Mouse (Mus musculus): ENCODE measurements around the gene Mamstr.
"Not testable (repeated sequence)": the region's sequence is repeated elsewhere in the genome, so short reads cannot be mapped to it uniquely, and the experiment has no call there.

Mamstr gene

DNA sequence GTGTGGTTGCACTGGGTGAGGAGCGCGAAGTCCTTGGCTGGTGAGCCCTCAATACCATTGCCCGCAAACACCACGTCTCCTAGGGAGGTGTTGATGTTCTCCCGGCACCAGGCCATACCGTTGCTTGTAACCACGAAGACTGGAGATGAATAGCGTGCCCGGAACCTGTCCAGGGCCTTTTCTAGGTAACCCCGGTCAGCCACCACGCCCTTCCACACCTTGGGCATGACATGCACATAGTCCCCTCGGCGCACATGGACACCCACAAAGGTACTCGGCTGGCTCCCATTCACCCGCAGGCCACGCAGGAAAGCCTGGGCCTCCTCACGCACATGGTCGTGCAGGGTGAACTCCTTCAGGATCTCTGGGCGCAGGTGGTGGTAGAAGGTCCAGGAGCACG is 10.7 kb downstream of the Mamstr start:
- DNase-seq (ENCODE audit: low read depth, low spot score) = not testable (repeated sequence)

- no peak for DNase-seq (ENCODE audit: low read depth, low spot score)
Measured at GRCm38 (mm10) chr7:45654424-45655047, 14.8 kb downstream of the Mamstr start.

- no peak for DNase-seq (ENCODE audit: low read depth, low spot score)
Measured at GRCm38 (mm10) chr7:45660746-45661478, 21.1 kb downstream of the Mamstr start.

GRCm38 (mm10) chr7:45661702-45662101 is 21.9 kb downstream of the Mamstr start:
- not testable (repeated sequence) for DNase-seq (ENCODE audit: low read depth, low spot score)

GRCm38 (mm10) chr7:45665303-45666138 is 25.7 kb downstream of the Mamstr start:
- DNase-seq (ENCODE audit: low read depth, low spot score) = no peak

- DNase-seq (ENCODE audit: low read depth, low spot score) = no peak
Measured at GRCm38 (mm10) chr7:45666161-45666560, 26.4 kb downstream of the Mamstr start, which contains the start of gene Fut2. Gene Fut2, minus strand, starts transcription at chr7:45666394.

DNA sequence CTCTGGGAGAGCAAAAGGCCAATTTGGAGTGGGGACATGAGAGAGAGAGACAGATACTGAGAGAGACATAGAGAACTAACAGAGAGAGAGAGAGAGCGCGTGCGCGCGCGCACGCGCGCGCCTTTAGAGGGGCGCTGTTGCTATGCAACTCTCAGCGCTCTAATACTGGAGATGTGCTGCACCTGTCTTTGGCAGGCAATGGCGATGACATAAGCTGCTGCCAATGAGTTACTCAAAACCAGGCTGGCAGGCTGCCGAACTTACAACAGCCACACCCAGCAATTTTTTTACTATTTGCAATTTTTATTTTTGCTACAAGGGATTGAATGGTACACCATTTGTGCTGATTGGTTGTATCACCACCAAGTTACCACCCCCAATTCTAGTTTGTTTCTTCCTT is 28.0 kb downstream of the Mamstr start:
- no peak for DNase-seq (ENCODE audit: low read depth, low spot score)

- DNase-seq (ENCODE audit: low read depth, low spot score) = no peak
Measured at GRCm38 (mm10) chr7:45668921-45669320, 29.1 kb downstream of the Mamstr start.

- no peak for DNase-seq (ENCODE audit: low read depth, low spot score)
Measured at GRCm38 (mm10) chr7:45677627-45678295, 38.0 kb downstream of the Mamstr start.

- DNase-seq (ENCODE audit: low read depth, low spot score) = no peak
Measured at GRCm38 (mm10) chr7:45678513-45678912, 38.7 kb downstream of the Mamstr start.

DNA sequence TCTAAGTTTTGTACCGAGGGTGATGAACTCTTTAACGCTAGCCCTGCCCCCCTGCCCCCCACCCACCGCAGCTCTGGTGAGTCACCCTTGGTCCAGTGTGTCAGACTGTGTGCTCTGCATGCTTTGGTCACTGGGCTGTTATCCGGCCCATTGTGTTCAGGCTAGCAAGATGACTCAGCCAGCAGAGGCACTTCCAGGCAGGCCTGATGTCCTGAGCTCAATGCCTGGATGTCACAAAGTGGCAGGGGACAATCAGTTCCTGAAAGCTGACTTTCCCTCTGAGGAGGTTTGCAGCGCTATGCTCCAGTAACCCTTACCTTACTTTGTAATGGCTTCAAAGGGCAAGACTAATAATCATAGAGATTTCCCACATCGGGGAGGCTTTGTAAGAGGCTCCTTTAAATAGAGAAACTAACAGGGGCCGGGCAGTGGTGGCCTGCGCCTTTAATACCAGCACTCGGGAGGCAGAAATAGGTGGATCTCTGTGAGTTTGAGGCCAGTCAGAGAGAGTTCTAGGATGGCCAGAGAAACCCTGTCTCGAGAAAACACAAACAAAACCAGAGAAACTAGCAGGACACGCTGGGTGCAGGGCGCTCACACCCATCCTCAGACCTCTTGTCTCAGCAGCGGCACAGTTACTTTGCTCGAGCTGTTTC is 40.3 kb downstream of the Mamstr start:
- no peak for DNase-seq (ENCODE audit: low read depth, low spot score)

DNA sequence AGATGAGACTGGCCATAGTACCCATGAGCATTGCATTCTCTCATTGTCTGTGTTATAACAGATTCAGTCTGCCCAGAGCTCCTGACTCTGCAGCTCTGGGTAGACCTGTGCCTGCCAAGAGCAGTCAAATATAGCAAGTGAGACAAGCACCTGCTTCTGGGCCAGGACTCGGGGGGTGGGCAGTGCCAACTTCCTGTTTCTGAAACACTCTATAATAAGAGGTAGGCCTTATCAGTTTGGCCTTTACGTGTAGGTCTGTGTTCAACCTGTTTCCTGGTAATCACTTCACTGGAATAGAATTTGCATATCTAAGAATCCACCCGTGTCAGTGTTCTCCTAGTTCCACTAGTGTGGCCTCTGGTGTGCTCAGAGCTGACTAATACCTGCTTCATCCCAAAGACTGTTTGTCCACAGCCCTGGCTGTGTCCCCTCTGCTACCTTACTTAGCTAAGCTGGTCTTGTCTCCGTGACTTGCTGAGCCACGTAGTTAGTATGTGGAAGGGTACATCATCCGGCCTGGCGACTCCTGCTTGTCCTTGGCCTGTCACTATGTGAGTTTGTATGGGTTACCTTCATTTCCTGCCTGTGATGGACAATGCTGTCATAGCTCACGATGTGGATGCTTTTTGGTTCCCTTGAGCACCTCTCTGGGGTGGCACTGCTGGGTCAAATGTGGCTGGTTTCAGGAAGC is 41.4 kb downstream of the Mamstr start:
- DNase-seq (ENCODE audit: low read depth, low spot score) = no peak

DNA sequence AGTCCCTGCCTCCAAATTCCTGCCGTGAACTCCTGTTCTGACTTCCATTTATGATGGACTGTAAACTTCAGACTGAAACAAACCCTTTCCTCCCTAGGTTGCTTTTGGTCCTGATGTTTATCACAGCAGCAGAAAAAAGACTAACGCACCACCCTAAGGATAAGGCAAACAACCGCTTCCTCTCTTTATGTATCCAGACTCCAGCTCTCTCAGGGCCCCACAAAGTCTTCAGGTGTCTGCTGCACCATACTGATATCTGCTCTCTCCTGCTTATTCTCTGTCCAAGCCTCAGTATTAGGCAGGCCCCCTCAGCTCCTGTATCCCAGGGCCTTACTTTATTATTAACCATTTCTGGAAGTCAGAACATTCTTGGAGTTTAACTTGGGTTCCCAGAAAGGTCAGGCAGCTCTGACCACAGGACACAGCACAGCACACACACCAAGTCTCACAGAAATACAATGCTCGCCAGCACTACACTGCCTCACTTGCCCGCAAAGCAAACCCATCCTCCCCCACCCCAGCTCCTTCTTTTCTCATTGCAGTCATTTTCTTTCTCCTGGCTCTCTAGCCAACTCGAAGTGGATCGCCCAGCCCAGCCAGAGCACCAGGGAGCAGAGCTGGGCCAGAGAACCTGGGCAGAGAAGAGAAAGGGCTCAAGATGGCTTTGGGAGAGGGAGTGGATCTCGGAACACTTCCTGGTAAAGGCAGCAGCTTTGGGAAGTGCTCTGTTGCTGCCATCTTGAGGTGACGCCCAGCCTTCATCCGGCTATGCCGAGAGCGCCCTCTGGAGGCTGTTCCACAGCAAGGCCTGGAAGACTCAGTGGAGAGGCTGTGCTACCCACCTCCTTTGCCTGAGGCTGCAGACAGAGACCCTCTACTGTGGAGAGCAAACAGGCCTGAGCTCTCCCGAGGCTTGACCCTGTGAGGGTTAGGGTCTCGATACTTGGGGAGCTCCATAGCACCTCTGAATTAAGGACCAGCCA is 42.7 kb downstream of the Mamstr start:
- DNase-seq (ENCODE audit: low read depth, low spot score) = no peak

GRCm38 (mm10) chr7:45683396-45684050 is 43.7 kb downstream of the Mamstr start, which contains the start of gene Ntn5:
Gene Ntn5, plus strand, starts transcription at chr7:45684022.
- no peak for DNase-seq (ENCODE audit: low read depth, low spot score)

DNA sequence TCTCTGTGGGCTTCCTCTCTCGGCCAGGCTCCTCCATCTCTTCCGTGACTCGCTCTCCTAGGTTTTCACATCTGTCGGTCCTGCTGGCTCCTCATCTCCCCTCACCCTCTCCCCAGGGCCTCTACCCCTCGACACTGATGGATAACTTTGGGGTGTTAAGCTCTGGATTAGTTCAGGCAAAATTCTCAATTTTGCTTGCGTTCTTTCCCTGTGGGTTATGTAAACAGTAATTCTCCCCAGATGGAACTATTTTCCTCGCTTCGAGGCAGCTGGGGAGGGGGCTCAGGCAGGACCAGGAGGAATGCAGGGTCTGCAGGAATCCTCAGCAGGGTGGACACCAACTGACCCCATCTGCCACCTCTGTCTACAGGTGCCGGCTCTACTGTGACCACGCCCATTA is 46.0 kb downstream of the Mamstr start:
- DNase-seq (ENCODE audit: low read depth, low spot score) = no peak

- DNase-seq (ENCODE audit: low read depth, low spot score) = no peak
Measured at GRCm38 (mm10) chr7:45686841-45687240, 47.1 kb downstream of the Mamstr start.

GRCm38 (mm10) chr7:45689099-45689498 is 49.3 kb downstream of the Mamstr start:
- DNase-seq (ENCODE audit: low read depth, low spot score) = no peak

DNA sequence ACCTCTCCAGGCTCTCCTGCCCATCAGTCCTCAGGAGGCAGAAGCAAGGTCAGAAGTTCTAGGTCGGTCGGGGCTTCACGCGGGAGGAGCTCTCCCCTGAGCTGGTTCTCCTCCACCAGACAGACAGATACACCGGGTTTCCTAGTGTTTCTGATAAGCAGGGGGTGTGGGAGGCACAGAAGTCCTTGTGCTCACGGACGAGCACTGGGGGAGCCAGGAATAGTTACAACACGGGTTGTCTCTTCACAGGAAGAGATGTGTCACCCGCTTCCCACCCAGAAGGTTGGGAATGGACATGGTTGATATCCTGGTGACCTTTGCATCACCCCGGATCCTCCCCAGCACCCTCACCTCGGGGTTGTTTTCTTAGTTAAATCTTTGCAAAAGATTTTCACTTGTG is 50.0 kb downstream of the Mamstr start:
- no peak for DNase-seq (ENCODE audit: low read depth, low spot score)

DNA sequence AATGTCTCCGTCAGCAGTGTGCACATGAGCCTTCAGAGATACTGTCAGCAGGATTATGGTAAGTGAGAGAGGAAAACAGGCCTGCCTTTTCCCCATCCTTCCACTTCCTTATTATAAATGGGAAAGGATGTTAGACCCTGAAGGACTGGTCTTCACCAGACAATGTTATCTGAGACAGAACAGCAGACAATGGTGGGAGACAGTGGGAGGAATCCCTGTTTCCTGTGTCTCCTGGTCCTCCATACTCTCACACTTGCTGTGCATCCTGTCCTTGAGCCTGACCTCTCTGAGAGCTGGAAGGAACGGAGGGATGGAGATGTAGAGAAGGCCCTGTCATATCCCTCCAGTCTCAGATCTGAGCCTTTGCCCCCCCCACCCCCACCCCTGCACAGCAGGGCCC is 52.6 kb downstream of the Mamstr start:
- no peak for DNase-seq (ENCODE audit: low read depth, low spot score)
